Mouse (Mus musculus) heart, embryonic 11.5 days (tissue): ENCODE results near the gene Vmn1r199. TPM values are rescaled to one million over a fixed set of nuclear protein-coding genes. Genes with fewer than 3 reads are reported as not detected.
"Not testable (repeated sequence)": the region's sequence is repeated elsewhere in the genome, so short reads cannot be mapped to it uniquely, and the experiment has no call there.

Experiments
- ATAC-seq: fragments of 200-750 bp; cut with Nextera tagmentation; replicated peaks from 2 replicates; pipeline ENCODE4 v1.8.0; 2017; ENCODE audit warnings: moderate library complexity; ENCODE audit not compliant: insufficient number of reproducible peaks, low FRiP score, low TSS enrichment
- H3K27ac ChIP-seq: fragments of 300-500 bp; sonication (generic); 2 replicates; pipeline ENCODE4 v1.5.1; 2014; ENCODE audit warnings: mild to moderate bottlenecking, low read depth, low read length
- H3K27me3 ChIP-seq: fragments of 300-500 bp; sonication (generic); 2 replicates; pipeline ENCODE4 v1.6.1; 2014; ENCODE audit warnings: mild to moderate bottlenecking, low read length, mixed read lengths; ENCODE audit not compliant: control insufficient read depth, insufficient read depth
- H3K36me3 ChIP-seq: fragments of 300-500 bp; sonication (generic); 2 replicates; pipeline ENCODE4 v1.6.1; 2014; ENCODE audit warnings: mild to moderate bottlenecking, low read length, moderate library complexity, mixed read lengths; ENCODE audit not compliant: control insufficient read depth, insufficient read depth
- H3K4me1 ChIP-seq: fragments of 300-500 bp; sonication (generic); 2 replicates; pipeline ENCODE4 v1.6.1; 2014; ENCODE audit warnings: low read length; ENCODE audit not compliant: control insufficient read depth, insufficient read depth
- H3K4me2 ChIP-seq: fragments of 300-500 bp; sonication (generic); 2 replicates; pipeline ENCODE4 v1.6.1; 2014; ENCODE audit warnings: mild to moderate bottlenecking, moderate library complexity
- H3K4me3 ChIP-seq: fragments of 300-500 bp; sonication (generic); 2 replicates; pipeline ENCODE4 v1.5.1; 2014; ENCODE audit warnings: low read depth, low read length
- H3K9ac ChIP-seq: fragments of 300-500 bp; sonication (generic); 2 replicates; pipeline ENCODE4 v1.6.1; 2014; ENCODE audit warnings: mild to moderate bottlenecking, low read depth, low read length, moderate library complexity
- H3K9me3 ChIP-seq: fragments of 300-500 bp; sonication (generic); replicated peaks from 2 replicates; pipeline ENCODE4 v1.6.1; 2016; ENCODE audit warnings: low read length; ENCODE audit not compliant: control insufficient read depth
- WGBS: fragments of 180-500 bp; shearing (Covaris S2); extraction: QIAGEN DNeasy Blood & Tissue Kit; methylation state at CpG from one replicate; pipeline ENCODE4 v1.1.7; 2014; ENCODE audit not compliant: insufficient replicate concordance; 5-methylcytosine and 5-hydroxymethylcytosine counted together
- polyA plus RNA-seq: library from polyadenylated mRNA; unstranded; fragments of >200 nt; fragmentation: Nextera tagmentation; extraction: Ambion mirVana; gene quantifications from 2 replicates; pipeline ENCODE4 v1.2.1, GENCODE M21; 2014

Vmn1r199 gene
- polyA plus RNA-seq = not detected in 2 replicates

GRCm38 (mm10) chr13:22379518-22379917 lies at the start of gene Vmn1r199:
Vmn1r199 (plus strand) TSS chr13:22379818.
- H3K27me3 ChIP-seq = no peaks in the 10 kb centered on the region
- no peak within 1 kb of the TSS for H3K27ac ChIP-seq
- WGBS = 75% methylated on average over 2 of the region's 2 CpGs
- no peaks in the 10 kb centered on the region for H3K36me3 ChIP-seq
- H3K4me1 ChIP-seq = no peaks in the 10 kb centered on the region
- H3K9ac ChIP-seq = no peak within 1 kb of the TSS
- H3K9me3 ChIP-seq = no peaks in the 10 kb centered on the region
- H3K4me2 ChIP-seq = no peak within 1 kb of the TSS
- no peak for ATAC-seq
- no peak within 1 kb of the TSS for H3K4me3 ChIP-seq

- Histone ChIP-seq H3K9me3 (no peaks in the 10 kb centered on the region), H3K27me3 (no peaks in the 10 kb centered on the region), H3K36me3 (no peaks in the 10 kb centered on the region), H3K27ac (no peak overlapping the region), H3K4me2 (no peak overlapping the region), H3K4me3 (no peak overlapping the region), H3K4me1 (no peaks in the 10 kb centered on the region), H3K9ac (no peak overlapping the region)
- no peak for ATAC-seq
- WGBS = 55% methylated on average over 2 of the region's 2 CpGs
Measured at GRCm38 (mm10) chr13:22333269-22333668, 46.3 kb upstream of the Vmn1r199 start.

- no peak overlapping the region for H3K4me3 ChIP-seq
- no peak overlapping the region for H3K9ac ChIP-seq
- no peaks in the 10 kb centered on the region for H3K4me1 ChIP-seq
- H3K4me2 ChIP-seq = no peak overlapping the region
- no peak overlapping the region for H3K27ac ChIP-seq
- 89% methylated on average over 1 of the region's 1 CpGs for WGBS
- H3K9me3 ChIP-seq = no peaks in the 10 kb centered on the region
- no peaks in the 10 kb centered on the region for H3K36me3 ChIP-seq
- ATAC-seq = no peak
- H3K27me3 ChIP-seq = no peaks in the 10 kb centered on the region
Measured at GRCm38 (mm10) chr13:22335565-22335964, 44.1 kb upstream of the Vmn1r199 start.

GRCm38 (mm10) chr13:22350064-22350463 lies 29.6 kb upstream of the Vmn1r199 start, which contains the start of gene Vmn1r198:
Vmn1r198 (plus strand) TSS chr13:22350364.
- Histone ChIP-seq H3K9me3 (no peaks in the 10 kb centered on the region), H3K36me3 (no peaks in the 10 kb centered on the region), H3K4me2 (no peak within 1 kb of the TSS), H3K9ac (no peak within 1 kb of the TSS), H3K4me3 (no peak within 1 kb of the TSS), H3K4me1 (no peaks in the 10 kb centered on the region), H3K27ac (no peak within 1 kb of the TSS), H3K27me3 (no peaks in the 10 kb centered on the region)
- no peak for ATAC-seq
- 30% methylated on average over 1 of the region's 1 CpGs for WGBS

- 77% methylated on average over 1 of the region's 1 CpGs for WGBS
- H3K9me3 ChIP-seq = no peaks in the 10 kb centered on the region
Measured at GRCm38 (mm10) chr13:22350813-22351212, 28.8 kb upstream of the Vmn1r199 start.

GRCm38 (mm10) chr13:22381128-22381527 lies 1.5 kb downstream of the Vmn1r199 start:
- H3K9me3 ChIP-seq, H3K36me3 ChIP-seq, H3K9ac ChIP-seq, H3K27ac ChIP-seq, H3K27me3 ChIP-seq, ATAC-seq, H3K4me2 ChIP-seq, H3K4me1 ChIP-seq, H3K4me3 ChIP-seq: not testable (repeated sequence)
- WGBS = 52% methylated on average over 3 of the region's 3 CpGs

More at GRCm38 (mm10) chr13:22350813-22351212, 28.8 kb upstream of the Vmn1r199 start:
- H3K36me3 ChIP-seq = no peaks in the 10 kb centered on the region
- ATAC-seq = no peak
- H3K27me3 ChIP-seq = no peaks in the 10 kb centered on the region
- H3K4me3 ChIP-seq = no peak overlapping the region
- H3K9ac ChIP-seq = no peak overlapping the region
- no peaks in the 10 kb centered on the region for H3K4me1 ChIP-seq
- H3K4me2 ChIP-seq = no peak overlapping the region
- no peak overlapping the region for H3K27ac ChIP-seq

GRCm38 (mm10) chr13:22383401-22383800 lies 3.8 kb downstream of the Vmn1r199 start:
- ATAC-seq = no peak
- WGBS = 74% methylated on average over 3 of the region's 3 CpGs
- Histone ChIP-seq H3K27me3 (no peaks in the 10 kb centered on the region), H3K4me2 (no peak overlapping the region), H3K9me3 (no peaks in the 10 kb centered on the region), H3K9ac (no peak overlapping the region), H3K27ac (no peak overlapping the region), H3K4me1 (no peaks in the 10 kb centered on the region), H3K4me3 (no peak overlapping the region), H3K36me3 (no peaks in the 10 kb centered on the region)

GRCm38 (mm10) chr13:22387050-22387449 lies 7.4 kb downstream of the Vmn1r199 start:
- no peaks in the 10 kb centered on the region for H3K27me3 ChIP-seq
- H3K27ac ChIP-seq = no peak overlapping the region
- no peaks in the 10 kb centered on the region for H3K36me3 ChIP-seq
- WGBS = 81% methylated on average over 1 of the region's 1 CpGs
- no peaks in the 10 kb centered on the region for H3K9me3 ChIP-seq
- no peak overlapping the region for H3K4me2 ChIP-seq
- H3K4me3 ChIP-seq = no peak overlapping the region
- no peaks in the 10 kb centered on the region for H3K4me1 ChIP-seq
- no peak for ATAC-seq
- no peak overlapping the region for H3K9ac ChIP-seq

GRCm38 (mm10) chr13:22390073-22390472 lies 10.5 kb downstream of the Vmn1r199 start, which contains the start of gene Vmn1r200:
Vmn1r200 (plus strand) TSS chr13:22390373.
- H3K27me3 ChIP-seq = no peaks in the 10 kb centered on the region
- H3K9me3 ChIP-seq = no peaks in the 10 kb centered on the region
- 80% methylated on average over 3 of the region's 3 CpGs for WGBS
- H3K4me1 ChIP-seq = no peaks in the 10 kb centered on the region
- no peak for ATAC-seq
- no peak within 1 kb of the TSS for H3K4me3 ChIP-seq
- H3K9ac ChIP-seq = no peak within 1 kb of the TSS
- H3K4me2 ChIP-seq = no peak within 1 kb of the TSS
- no peaks in the 10 kb centered on the region for H3K36me3 ChIP-seq
- no peak within 1 kb of the TSS for H3K27ac ChIP-seq
